Mouse (Mus musculus) bone marrow, adult 2 months (tissue): ENCODE results near the gene Uggt1.

ENCODE experiments used
- CTCF ChIP-seq: fragments of 200-500 bp; IDR thresholded peaks from 2 replicates; pipeline ENCODE4 v1.5.1; 2011; ENCODE audit warnings: low read length, control low read depth; ENCODE audit not compliant: control insufficient read depth, insufficient read depth
- POLR2A ChIP-seq: fragments of 200-500 bp; IDR thresholded peaks from 2 replicates; pipeline ENCODE4 v1.6.1; 2011; ENCODE audit warnings: low read depth, mild to moderate bottlenecking, control low read depth, low read length, borderline replicate concordance; ENCODE audit not compliant: control insufficient read depth

- no peak for TF ChIP-seq POLR2A
- no peak for TF ChIP-seq CTCF
Measured at GRCm38 (mm10) chr1:36131154-36131553, 113.4 kb downstream of the Uggt1 start.
